Mouse (Mus musculus) thymus, adult 2 months (tissue): ENCODE results near the gene Fbxl16.

Experiments used
- CTCF ChIP-seq: fragments of 200-500 bp; IDR thresholded peaks from 2 replicates; pipeline ENCODE4 v1.5.1; 2012; ENCODE audit warnings: mild to moderate bottlenecking, control low read depth, low read length, moderate library complexity, borderline replicate concordance; ENCODE audit not compliant: control insufficient read depth, poor library complexity, insufficient read depth; ENCODE audit errors: extremely low read depth
- POLR2A ChIP-seq: fragments of 200-500 bp; IDR thresholded peaks from 2 replicates; pipeline ENCODE4 v1.6.1; 2012; ENCODE audit warnings: mild to moderate bottlenecking, low read length, control low read depth, moderate library complexity; ENCODE audit not compliant: control insufficient read depth, poor library complexity, insufficient read depth; ENCODE audit errors: extremely low read depth

DNA sequence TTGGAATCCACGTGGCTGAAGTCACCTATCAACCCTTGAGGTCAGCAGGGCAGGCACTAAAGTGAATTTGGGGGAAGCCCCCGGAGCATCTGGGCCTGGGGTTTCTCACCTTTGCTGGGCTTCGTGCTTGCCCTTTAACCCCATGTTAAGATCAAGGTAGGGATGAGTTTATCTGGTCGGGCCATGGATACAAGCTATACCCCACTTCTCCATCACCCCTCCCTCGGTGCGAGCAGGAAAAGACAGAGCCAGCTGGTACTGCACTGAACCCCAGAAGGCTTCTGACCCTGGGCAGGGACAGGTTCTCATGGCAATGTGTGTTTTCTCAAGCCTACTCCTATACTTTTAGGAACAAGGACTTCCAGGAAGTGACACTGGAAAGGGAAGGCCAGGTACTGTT lies 27.5 kb upstream of the Fbxl16 start:
- TF ChIP-seq CTCF: no peak
- no peak for TF ChIP-seq POLR2A
